Mouse (Mus musculus) kidney, postnatal 0 days (tissue): ENCODE measurements around the gene Cbx4. TPM values are rescaled to one million over a fixed set of nuclear protein-coding genes. Genes with fewer than 3 reads are reported as not detected.

ENCODE experiments used
- ATAC-seq: fragments of 200-750 bp; cut with Nextera tagmentation; replicated peaks from 2 replicates; pipeline ENCODE4 v1.8.0; 2017; ENCODE audit warnings: low read depth, moderate number of reproducible peaks, moderate TSS enrichment, moderate library complexity; ENCODE audit not compliant: low FRiP score
- DNase-seq: peaks from one replicate; pipeline ENCODE4 v3.0.0-alpha.2; 2016; ENCODE audit warnings: low spot score
- H3K27ac ChIP-seq: fragments of 300-500 bp; sonication (generic); 2 replicates; pipeline ENCODE4 v1.5.1; 2014; ENCODE audit warnings: mild to moderate bottlenecking
- H3K27me3 ChIP-seq: fragments of 300-500 bp; sonication (generic); 2 replicates; pipeline ENCODE4 v1.6.1; 2014; ENCODE audit warnings: low read length, mixed read lengths; ENCODE audit not compliant: insufficient read depth
- H3K36me3 ChIP-seq: fragments of 300-500 bp; sonication (generic); 2 replicates; pipeline ENCODE4 v1.6.1; 2014; ENCODE audit warnings: low read length, mixed read lengths; ENCODE audit not compliant: insufficient read depth
- H3K4me1 ChIP-seq: fragments of 300-500 bp; sonication (generic); replicated peaks from 2 replicates; pipeline ENCODE4 v1.6.1; 2014; ENCODE audit warnings: antibody characterized with exemption, low read length, mixed read lengths; ENCODE audit not compliant: insufficient read depth
- H3K4me2 ChIP-seq: fragments of 300-500 bp; sonication (generic); 2 replicates; pipeline ENCODE4 v1.6.1; 2014; ENCODE audit warnings: mild to moderate bottlenecking, low read length, moderate library complexity, mixed read lengths
- H3K4me3 ChIP-seq: fragments of 300-500 bp; sonication (generic); replicated peaks from 2 replicates; pipeline ENCODE4 v1.5.1; 2014; ENCODE audit warnings: low read depth, low read length
- H3K9ac ChIP-seq: fragments of 300-500 bp; sonication (generic); 2 replicates; pipeline ENCODE4 v1.6.1; 2014; ENCODE audit warnings: low read depth, low read length
- H3K9me3 ChIP-seq: fragments of 300-500 bp; sonication (generic); replicated peaks from 2 replicates; pipeline ENCODE4 v1.6.1; 2016; ENCODE audit warnings: low read length, inconsistent platforms, mixed read lengths
- CTCF ChIP-seq: IDR thresholded peaks from 2 replicates; pipeline ENCODE4 v1.5.1; 2016; ENCODE audit warnings: antibody characterized with exemption, low read depth, mild to moderate bottlenecking, moderate library complexity
- WGBS: fragments of 180-500 bp; shearing (Covaris S2); extraction: QIAGEN DNeasy Blood & Tissue Kit; methylation state at CpG from one replicate; pipeline ENCODE4 v1.1.7; 2014; 5-methylcytosine and 5-hydroxymethylcytosine counted together
- polyA plus RNA-seq: library from polyadenylated mRNA; unstranded; fragments of >200 nt; fragmentation: Nextera tagmentation; extraction: Ambion mirVana; gene quantifications from 2 replicates; pipeline ENCODE4 v1.2.1, GENCODE M21; 2015

Cbx4 gene
- polyA plus RNA-seq, 1 experiment from 2014 or later: 9.7 TPM

- ATAC-seq: no peak
- H3K9me3 ChIP-seq: no peaks in the 10 kb centered on the region
- no peak overlapping the region for H3K4me3 ChIP-seq
Measured at GRCm38 (mm10) chr11:119124536-119124935, 38.5 kb upstream of the Cbx4 start.

GRCm38 (mm10) chr11:119123522-119124319, 37.7 kb upstream of the Cbx4 start:
- peaks cover 35% of the 10 kb centered on the region for H3K4me1 ChIP-seq
- H3K36me3 ChIP-seq: no peaks in the 10 kb centered on the region
- no peaks in the 10 kb centered on the region for H3K27me3 ChIP-seq
- ATAC-seq (no peak), DNase-seq (no peak)
- WGBS: 75% methylated on average over 5 of the region's 5 CpGs
- no peak overlapping the region for H3K9ac ChIP-seq
- no peak for TF ChIP-seq CTCF
- no peak overlapping the region for H3K27ac ChIP-seq
- no peak overlapping the region for H3K4me3 ChIP-seq
- no peaks in the 10 kb centered on the region for H3K9me3 ChIP-seq
- H3K4me2 ChIP-seq: no peak overlapping the region

More at GRCm38 (mm10) chr11:119124536-119124935, 38.5 kb upstream of the Cbx4 start:
- no peaks in the 10 kb centered on the region for H3K36me3 ChIP-seq
- no peak for DNase-seq
- no peak for TF ChIP-seq CTCF
- 89% methylated on average over 6 of the region's 6 CpGs for WGBS
- H3K9ac ChIP-seq: no peak overlapping the region
- peaks cover 41% of the 10 kb centered on the region for H3K4me1 ChIP-seq
- no peak overlapping the region for H3K4me2 ChIP-seq
- no peak overlapping the region for H3K27ac ChIP-seq
- H3K27me3 ChIP-seq: no peaks in the 10 kb centered on the region

DNA sequence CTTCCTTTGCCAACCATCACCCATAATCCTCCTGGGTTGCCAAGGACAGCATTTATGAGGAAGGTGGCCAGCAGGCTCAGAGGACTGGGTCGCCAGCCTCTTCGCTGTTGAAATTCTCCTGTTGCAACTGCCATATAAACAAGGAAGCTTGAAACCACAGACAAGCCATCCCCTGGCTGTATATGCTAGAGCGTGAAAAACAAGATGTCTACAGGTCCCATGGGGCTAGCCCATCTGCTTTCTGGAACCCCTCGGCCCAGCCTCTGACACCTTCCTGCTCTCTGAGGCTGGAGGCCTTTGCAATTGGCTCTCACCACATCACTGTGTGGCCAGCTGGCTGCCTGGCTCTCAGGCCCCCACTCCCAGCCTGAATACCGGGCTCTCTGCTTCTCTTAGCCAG, 36.4 kb upstream of the Cbx4 start:
- H3K4me3 ChIP-seq: no peak overlapping the region
- H3K27ac ChIP-seq: no peak overlapping the region
- peaks cover 21% of the 10 kb centered on the region for H3K4me1 ChIP-seq
- DNase-seq: no peak
- no peaks in the 10 kb centered on the region for H3K9me3 ChIP-seq
- no peak for ATAC-seq
- no peak for TF ChIP-seq CTCF
- 68% methylated on average over 5 of the region's 5 CpGs for WGBS
- H3K4me2 ChIP-seq: no peak overlapping the region
- H3K27me3 ChIP-seq: no peaks in the 10 kb centered on the region
- no peaks in the 10 kb centered on the region for H3K36me3 ChIP-seq
- no peak overlapping the region for H3K9ac ChIP-seq

GRCm38 (mm10) chr11:119118905-119119304, 32.9 kb upstream of the Cbx4 start:
- DNase-seq: no peak
- Histone ChIP-seq H3K4me3 (no peak overlapping the region), H3K4me2 (no peak overlapping the region), H3K9me3 (no peaks in the 10 kb centered on the region), H3K27ac (no peak overlapping the region), H3K9ac (no peak overlapping the region), H3K36me3 (no peaks in the 10 kb centered on the region), H3K27me3 (no peaks in the 10 kb centered on the region), H3K4me1 (no peaks in the 10 kb centered on the region)
- ATAC-seq: no peak
- no peak for TF ChIP-seq CTCF
- WGBS: 38% methylated on average over 7 of the region's 7 CpGs

- Histone ChIP-seq H3K36me3 (no peaks in the 10 kb centered on the region), H3K27me3 (no peaks in the 10 kb centered on the region), H3K4me2 (no peak overlapping the region), H3K9ac (no peak overlapping the region), H3K4me3 (no peak overlapping the region), H3K4me1 (no peaks in the 10 kb centered on the region), H3K27ac (no peak overlapping the region), H3K9me3 (no peaks in the 10 kb centered on the region)
- DNase-seq (no peak), ATAC-seq (no peak)
- TF ChIP-seq CTCF: no peak
- WGBS: 57% methylated on average over 7 of the region's 7 CpGs
Measured at GRCm38 (mm10) chr11:119117945-119118344, 31.9 kb upstream of the Cbx4 start.

GRCm38 (mm10) chr11:119116992-119117391, 31.0 kb upstream of the Cbx4 start:
- ATAC-seq (no peak), DNase-seq (no peak)
- no peak for TF ChIP-seq CTCF
- no peaks in the 10 kb centered on the region for H3K36me3 ChIP-seq
- H3K9me3 ChIP-seq: no peaks in the 10 kb centered on the region
- WGBS: 59% methylated on average over 4 of the region's 4 CpGs
- no peak overlapping the region for H3K27ac ChIP-seq
- H3K4me2 ChIP-seq: no peak overlapping the region
- H3K4me1 ChIP-seq: no peaks in the 10 kb centered on the region
- H3K4me3 ChIP-seq: no peak overlapping the region
- H3K27me3 ChIP-seq: no peaks in the 10 kb centered on the region
- H3K9ac ChIP-seq: no peak overlapping the region
